Mouse (Mus musculus) kidney, embryonic 14.5 days (tissue): ENCODE data around the gene Ckap2l. TPM values are rescaled to one million over a fixed set of nuclear protein-coding genes. Genes with fewer than 3 reads are reported as not detected.

Experiments used
- ATAC-seq: fragments of 200-750 bp; cut with Nextera tagmentation; 2 replicates; pipeline ENCODE4 v1.8.0; 2017; ENCODE audit warnings: moderate number of reproducible peaks, mild to moderate bottlenecking, moderate TSS enrichment, moderate library complexity; ENCODE audit not compliant: low FRiP score, low TSS enrichment
- H3K27ac ChIP-seq: fragments of 300-500 bp; sonication (generic); 2 replicates; pipeline ENCODE4 v1.5.1; 2014; ENCODE audit warnings: low read depth, mild to moderate bottlenecking, low read length, moderate library complexity, mixed read lengths
- H3K27me3 ChIP-seq: fragments of 300-500 bp; sonication (generic); 2 replicates; pipeline ENCODE4 v1.6.1; 2014; ENCODE audit warnings: mild to moderate bottlenecking, low read length; ENCODE audit not compliant: control insufficient read depth, insufficient read depth
- H3K36me3 ChIP-seq: fragments of 300-500 bp; sonication (generic); 2 replicates; pipeline ENCODE4 v1.6.1; 2014; ENCODE audit warnings: low read length, mixed read lengths; ENCODE audit not compliant: control insufficient read depth, insufficient read depth
- H3K4me1 ChIP-seq: fragments of 300-500 bp; sonication (generic); 2 replicates; pipeline ENCODE4 v1.6.1; 2014; ENCODE audit warnings: low read length, mixed read lengths; ENCODE audit not compliant: control insufficient read depth, insufficient read depth
- H3K4me2 ChIP-seq: fragments of 300-500 bp; sonication (generic); replicated peaks from 2 replicates; pipeline ENCODE4 v1.6.1; 2014; ENCODE audit warnings: low read depth, mild to moderate bottlenecking, low read length
- H3K4me3 ChIP-seq: fragments of 300-500 bp; sonication (generic); 2 replicates; pipeline ENCODE4 v1.5.1; 2014; ENCODE audit warnings: mild to moderate bottlenecking, low read length
- H3K9ac ChIP-seq: fragments of 300-500 bp; sonication (generic); 2 replicates; pipeline ENCODE4 v1.6.1; 2014; ENCODE audit warnings: low read depth, mild to moderate bottlenecking, low read length, moderate library complexity
- H3K9me3 ChIP-seq: fragments of 300-500 bp; sonication (generic); 2 replicates; pipeline ENCODE4 v1.6.1; 2016; ENCODE audit warnings: low read length; ENCODE audit not compliant: control insufficient read depth
- WGBS: fragments of 180-500 bp; shearing (Covaris S2); extraction: QIAGEN DNeasy Blood & Tissue Kit; methylation state at CpG from one replicate; pipeline ENCODE4 v1.1.7; 2014; 5-methylcytosine and 5-hydroxymethylcytosine counted together
- polyA plus RNA-seq: library from polyadenylated mRNA; unstranded; fragments of >200 nt; fragmentation: Nextera tagmentation; extraction: Ambion mirVana; gene quantifications from 2 replicates; pipeline ENCODE4 v1.2.1, GENCODE M21; 2014

Ckap2l gene
- polyA plus RNA-seq, 1 experiment from 2014 or later: 67.7 TPM

DNA sequence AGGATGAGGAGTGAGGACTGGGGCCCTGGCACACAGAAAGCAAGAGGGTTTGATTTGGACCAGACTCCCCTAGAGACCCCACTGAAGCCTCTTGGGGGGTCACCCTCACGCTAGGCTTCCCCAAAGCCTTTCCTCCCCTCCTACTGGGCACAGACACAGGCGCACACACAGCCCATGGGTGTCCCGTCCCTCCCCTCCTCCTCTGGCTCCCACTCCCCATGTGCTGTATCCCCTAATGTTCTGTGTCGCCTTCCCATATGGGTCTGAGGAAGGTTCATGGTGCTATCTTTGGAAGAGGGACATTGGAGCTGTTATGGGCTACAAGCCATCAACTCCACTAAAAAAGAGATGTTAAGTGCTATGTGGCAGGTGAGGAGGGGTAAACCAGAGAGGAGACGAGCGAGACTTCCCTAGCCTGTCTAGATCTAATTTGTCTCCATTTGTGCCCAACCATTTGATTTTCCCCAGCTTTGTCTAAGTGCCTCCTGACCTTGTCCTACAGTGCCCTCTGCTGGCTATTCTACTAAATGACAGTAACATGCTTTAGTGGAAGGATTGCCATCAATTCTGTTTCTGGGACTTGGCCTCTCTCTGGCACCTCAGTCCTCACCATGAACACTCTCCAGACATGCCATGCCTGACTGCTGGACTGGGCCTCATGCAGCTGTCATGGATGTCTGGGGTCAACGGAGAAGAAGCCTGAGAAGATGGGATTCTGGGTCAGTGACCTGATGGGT is 38.4 kb downstream of the Ckap2l start:
- Histone ChIP-seq H3K9me3 (no peaks in the 10 kb centered on the region), H3K4me3 (no peak overlapping the region), H3K4me1 (no peaks in the 10 kb centered on the region), H3K9ac (no peak overlapping the region), H3K27ac (no peak overlapping the region), H3K36me3 (no peaks in the 10 kb centered on the region), H3K4me2 (no peak overlapping the region), H3K27me3 (no peaks in the 10 kb centered on the region)
- WGBS: 39% methylated on average over 7 of the region's 7 CpGs
- peak; percentile 50 for ATAC-seq

DNA sequence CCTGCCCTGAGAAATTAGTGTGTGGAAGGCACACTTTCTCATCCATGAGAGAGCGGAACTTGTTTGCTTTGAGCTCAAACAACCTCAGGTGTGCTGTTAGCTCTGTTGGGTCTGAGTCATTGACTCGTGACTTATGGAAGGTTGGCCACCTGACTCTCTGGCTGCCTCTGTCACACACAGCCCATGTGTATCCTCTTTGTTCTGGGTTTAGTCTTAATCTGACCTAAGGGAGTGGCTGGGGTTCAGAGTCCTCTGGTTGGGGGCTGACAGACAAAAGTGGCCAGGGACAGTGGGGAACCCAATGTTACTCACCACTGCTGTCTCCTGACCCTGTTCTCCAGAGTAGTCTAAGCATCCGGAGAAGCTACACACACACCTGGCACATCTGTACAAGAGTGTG is 39.0 kb downstream of the Ckap2l start:
- H3K27me3 ChIP-seq: no peaks in the 10 kb centered on the region
- ATAC-seq: no peak
- H3K4me3 ChIP-seq: no peak overlapping the region
- no peak overlapping the region for H3K27ac ChIP-seq
- no peak overlapping the region for H3K4me2 ChIP-seq
- no peaks in the 10 kb centered on the region for H3K9me3 ChIP-seq
- no peaks in the 10 kb centered on the region for H3K4me1 ChIP-seq
- 81% methylated on average over 3 of the region's 3 CpGs for WGBS
- no peak overlapping the region for H3K9ac ChIP-seq
- H3K36me3 ChIP-seq: no peaks in the 10 kb centered on the region

DNA sequence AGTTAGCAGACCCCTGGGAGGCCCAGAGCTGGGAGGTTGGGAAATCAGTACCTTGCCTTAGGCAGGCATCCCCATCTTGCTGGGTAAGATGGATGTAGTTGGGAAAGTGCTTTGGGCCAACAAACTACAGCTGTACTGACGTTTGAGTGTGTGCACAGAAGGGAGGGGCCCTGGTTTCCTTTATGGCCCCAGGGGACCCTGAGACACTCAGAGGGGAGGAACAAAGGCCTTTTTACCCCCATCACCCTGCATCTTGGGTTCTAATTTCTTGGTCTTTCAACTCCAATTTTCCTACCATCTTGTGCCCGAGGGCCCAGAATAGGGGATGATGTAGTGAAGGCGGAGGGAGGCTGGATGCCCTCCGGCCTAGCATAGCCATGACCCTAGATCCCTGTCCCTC is 41.0 kb downstream of the Ckap2l start:
- Histone ChIP-seq H3K27ac (no peak overlapping the region), H3K27me3 (no peaks in the 10 kb centered on the region), H3K4me2 (no peak overlapping the region), H3K9ac (no peak overlapping the region), H3K4me1 (no peaks in the 10 kb centered on the region), H3K36me3 (no peaks in the 10 kb centered on the region), H3K9me3 (no peaks in the 10 kb centered on the region), H3K4me3 (no peak overlapping the region)
- ATAC-seq: no peak
- 70% methylated on average over 4 of the region's 4 CpGs for WGBS

DNA sequence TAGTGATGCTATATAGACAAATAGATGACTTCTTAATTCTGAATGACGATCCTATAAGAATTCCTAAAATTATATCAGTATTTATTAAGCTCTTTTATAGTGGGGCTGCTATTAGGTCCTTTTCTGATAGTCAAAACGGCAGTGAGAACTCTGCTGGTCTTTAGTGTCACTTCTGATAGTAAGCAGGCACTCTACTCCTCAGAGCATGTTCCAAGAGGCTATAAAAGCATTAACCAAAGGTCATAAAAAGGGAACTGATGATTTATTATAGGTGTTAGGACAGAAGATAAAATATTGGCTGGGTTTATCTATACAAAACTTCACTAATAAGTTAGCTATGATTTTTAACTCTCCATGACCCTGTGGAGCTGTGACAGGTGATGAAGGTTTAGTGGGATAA is 42.9 kb downstream of the Ckap2l start:
- no peaks in the 10 kb centered on the region for H3K36me3 ChIP-seq
- H3K4me3 ChIP-seq: no peak overlapping the region
- H3K4me1 ChIP-seq: no peaks in the 10 kb centered on the region
- ATAC-seq: no peak
- H3K4me2 ChIP-seq: no peak overlapping the region
- no peak overlapping the region for H3K27ac ChIP-seq
- no peak overlapping the region for H3K9ac ChIP-seq
- WGBS: 53% methylated on average over 2 of the region's 2 CpGs
- no peaks in the 10 kb centered on the region for H3K9me3 ChIP-seq
- no peaks in the 10 kb centered on the region for H3K27me3 ChIP-seq

- H3K36me3 ChIP-seq: no peaks in the 10 kb centered on the region
- WGBS: 67% methylated on average over 2 of the region's 2 CpGs
- ATAC-seq: no peak
These were observed 43.4 kb downstream of the Ckap2l start for GRCm38 (mm10) chr2:129253631-129253970.

GRCm38 (mm10) chr2:129252836-129253630 is 44.0 kb downstream of the Ckap2l start:
- no peak overlapping the region for H3K27ac ChIP-seq
- no peak overlapping the region for H3K4me3 ChIP-seq
- no peaks in the 10 kb centered on the region for H3K36me3 ChIP-seq
- no peak overlapping the region for H3K4me2 ChIP-seq
- H3K4me1 ChIP-seq: no peaks in the 10 kb centered on the region
- H3K9me3 ChIP-seq: no peaks in the 10 kb centered on the region
- H3K27me3 ChIP-seq: no peaks in the 10 kb centered on the region
- no peak overlapping the region for H3K9ac ChIP-seq
- 91% methylated on average over 19 of the region's 19 CpGs for WGBS
- ATAC-seq: no peak

More at GRCm38 (mm10) chr2:129253631-129253970, 43.4 kb downstream of the Ckap2l start:
- H3K4me1 ChIP-seq: no peaks in the 10 kb centered on the region
- H3K9ac ChIP-seq: no peak overlapping the region
- H3K27me3 ChIP-seq: no peaks in the 10 kb centered on the region
- H3K9me3 ChIP-seq: no peaks in the 10 kb centered on the region
- H3K27ac ChIP-seq: no peak overlapping the region
- no peak overlapping the region for H3K4me2 ChIP-seq
- no peak overlapping the region for H3K4me3 ChIP-seq

DNA sequence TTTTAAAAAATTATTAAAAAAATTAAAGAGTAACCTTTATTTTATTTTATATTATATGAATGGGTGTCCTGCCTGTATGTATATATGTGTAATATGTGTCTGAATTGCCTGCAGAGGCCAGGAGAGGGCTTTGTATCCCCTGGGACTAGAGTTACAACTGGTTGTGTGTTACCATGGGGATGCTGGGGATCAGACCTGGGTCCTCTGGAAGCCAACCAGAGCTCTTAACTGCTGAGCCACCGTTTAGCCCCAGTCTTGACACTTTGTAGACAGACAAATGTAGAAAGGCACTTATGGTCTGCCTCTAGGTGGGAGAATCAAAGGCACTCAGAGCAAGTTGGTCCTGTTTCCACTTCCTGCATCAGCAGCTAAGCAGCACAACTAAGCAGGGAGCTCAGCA is 47.7 kb downstream of the Ckap2l start:
- no peak for ATAC-seq
- no peak overlapping the region for H3K4me2 ChIP-seq
- no peak overlapping the region for H3K27ac ChIP-seq
- WGBS: 21% methylated on average over 1 of the region's 1 CpGs
- H3K9me3 ChIP-seq: no peaks in the 10 kb centered on the region
- no peaks in the 10 kb centered on the region for H3K36me3 ChIP-seq
- no peak overlapping the region for H3K4me3 ChIP-seq
- H3K9ac ChIP-seq: no peak overlapping the region
- no peaks in the 10 kb centered on the region for H3K27me3 ChIP-seq
- no peaks in the 10 kb centered on the region for H3K4me1 ChIP-seq

GRCm38 (mm10) chr2:129247707-129248121 is 49.3 kb downstream of the Ckap2l start:
- Histone ChIP-seq H3K9ac (no peak overlapping the region), H3K4me1 (0 out of 2 replicates have a peak, but pooled peaks cover 3% of the 10 kb centered on the region), H3K27me3 (no peaks in the 10 kb centered on the region), H3K27ac (no peak overlapping the region), H3K9me3 (no peaks in the 10 kb centered on the region), H3K4me2 (no peak overlapping the region), H3K4me3 (no peak overlapping the region), H3K36me3 (no peaks in the 10 kb centered on the region)
- ATAC-seq: no peak
- WGBS: 92% methylated on average over 7 of the region's 7 CpGs

GRCm38 (mm10) chr2:129246924-129247323 is 50.1 kb downstream of the Ckap2l start:
- ATAC-seq: no peak
- Histone ChIP-seq H3K27me3 (no peaks in the 10 kb centered on the region), H3K4me2 (no peak overlapping the region), H3K36me3 (no peaks in the 10 kb centered on the region), H3K4me1 (0 out of 2 replicates have a peak, but pooled peaks cover 3% of the 10 kb centered on the region), H3K9ac (no peak overlapping the region), H3K27ac (no peak overlapping the region), H3K9me3 (no peaks in the 10 kb centered on the region), H3K4me3 (no peak overlapping the region)
- WGBS: 92% methylated on average over 12 of the region's 12 CpGs
